Mouse (Mus musculus) kidney, embryonic 15.5 days (tissue): Measurements from ENCODE around the gene Cln6. TPM values are rescaled to one million over a fixed set of nuclear protein-coding genes. Genes with fewer than 3 reads are reported as not detected.
A peak's percentile ranks its signal among the peaks of the same experiment; 100 is the strongest.
"Not testable (repeated sequence)": the region's sequence is repeated elsewhere in the genome, so short reads cannot be mapped to it uniquely, and the experiment has no call there.

Experiments
- ATAC-seq: fragments of 200-750 bp; cut with Nextera tagmentation; replicated peaks from 2 replicates; pipeline ENCODE4 v1.8.0; 2017; ENCODE audit warnings: moderate TSS enrichment; ENCODE audit not compliant: low FRiP score
- H3K27ac ChIP-seq: fragments of 300-500 bp; sonication (generic); 2 replicates; pipeline ENCODE4 v1.5.1; 2015; ENCODE audit warnings: mild to moderate bottlenecking, inconsistent platforms
- H3K27me3 ChIP-seq: fragments of 300-500 bp; sonication (generic); 2 replicates; pipeline ENCODE4 v1.6.1; 2015; ENCODE audit warnings: inconsistent platforms
- H3K36me3 ChIP-seq: fragments of 300-500 bp; sonication (generic); 2 replicates; pipeline ENCODE4 v1.6.1; 2015; ENCODE audit warnings: inconsistent platforms
- H3K4me1 ChIP-seq: fragments of 300-500 bp; sonication (generic); 2 replicates; pipeline ENCODE4 v1.6.1; 2015; ENCODE audit warnings: inconsistent platforms
- H3K4me2 ChIP-seq: fragments of 300-500 bp; sonication (generic); 2 replicates; pipeline ENCODE4 v1.6.1; 2015; ENCODE audit warnings: moderate library complexity, mild to moderate bottlenecking, inconsistent platforms
- H3K4me3 ChIP-seq: fragments of 300-500 bp; sonication (generic); replicated peaks from 2 replicates; pipeline ENCODE4 v1.5.1; 2015; ENCODE audit warnings: mild to moderate bottlenecking, inconsistent platforms
- H3K9ac ChIP-seq: fragments of 300-500 bp; sonication (generic); 2 replicates; pipeline ENCODE4 v1.6.1; 2015; ENCODE audit warnings: mild to moderate bottlenecking, inconsistent platforms
- H3K9me3 ChIP-seq: fragments of 300-500 bp; sonication (generic); replicated peaks from 2 replicates; pipeline ENCODE4 v1.6.1; 2016; ENCODE audit warnings: inconsistent platforms
- WGBS: fragments of 180-500 bp; shearing (Covaris S2); methylation state at CpG from one replicate; pipeline ENCODE4 v1.1.7; 2015; ENCODE audit warnings: mixed read lengths; 5-methylcytosine and 5-hydroxymethylcytosine counted together
- polyA plus RNA-seq: library from polyadenylated mRNA; unstranded; fragments of >200 nt; fragmentation: Nextera tagmentation; extraction: Ambion mirVana; gene quantifications from 2 replicates; pipeline ENCODE4 v1.2.1, GENCODE M21; 2015

Cln6 gene
- polyA plus RNA-seq: 23.2 and 27.1 TPM in 2 replicates

GRCm38 (mm10) chr9:62838506-62839171 lies at the start of gene Cln6:
Gene Cln6 (plus strand): TSS chr9:62838785.
- ATAC-seq: peak; percentile 90
- peak within 1 kb of the TSS; percentile 71 for H3K4me2 ChIP-seq
- under 1% methylated on average over 45 of the region's 48 CpGs for WGBS

DNA sequence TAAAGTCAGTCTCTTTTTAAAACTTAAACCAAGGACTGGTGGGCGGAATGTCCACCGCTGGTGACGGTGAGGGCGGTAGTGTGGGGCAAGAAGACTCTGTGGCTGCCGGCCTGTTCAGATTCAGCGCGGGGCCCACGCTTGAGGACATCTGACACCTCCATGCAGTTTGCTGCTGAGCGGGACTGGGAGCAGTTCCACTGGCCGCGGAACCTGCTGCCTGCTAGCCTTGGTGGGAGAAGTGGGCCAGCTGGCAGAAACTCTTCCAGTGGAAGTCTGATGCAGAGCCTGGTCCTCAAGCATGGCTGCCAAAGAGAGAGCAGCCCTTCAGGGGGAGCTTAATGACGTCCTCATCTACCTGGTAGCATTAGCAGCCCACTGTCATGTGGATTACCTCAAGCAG lies 48.7 kb upstream of the Cln6 start:
- H3K4me1 ChIP-seq: no peaks in the 10 kb centered on the region
- no peak for ATAC-seq
- H3K27ac ChIP-seq: no peak overlapping the region
- H3K4me3 ChIP-seq: no peak overlapping the region
- no peaks in the 10 kb centered on the region for H3K27me3 ChIP-seq
- peaks cover 31% of the 10 kb centered on the region for H3K36me3 ChIP-seq
- WGBS: 87% methylated on average over 12 of the region's 12 CpGs
- H3K4me2 ChIP-seq: no peak overlapping the region
- no peaks in the 10 kb centered on the region for H3K9me3 ChIP-seq
- H3K9ac ChIP-seq: no peak overlapping the region

More at GRCm38 (mm10) chr9:62838506-62839171, at the start of gene Cln6:
- Histone ChIP-seq H3K9ac (peak within 1 kb of the TSS; percentile 72), H3K36me3 (peaks cover 5% of the 10 kb centered on the region; the same call in 1 of the 2 replicates), H3K4me3 (peak within 1 kb of the TSS; percentile 57), H3K9me3 (no peaks in the 10 kb centered on the region), H3K27me3 (no peaks in the 10 kb centered on the region), H3K4me1 (peaks cover 34% of the 10 kb centered on the region), H3K27ac (peak within 1 kb of the TSS; percentile 88)

DNA sequence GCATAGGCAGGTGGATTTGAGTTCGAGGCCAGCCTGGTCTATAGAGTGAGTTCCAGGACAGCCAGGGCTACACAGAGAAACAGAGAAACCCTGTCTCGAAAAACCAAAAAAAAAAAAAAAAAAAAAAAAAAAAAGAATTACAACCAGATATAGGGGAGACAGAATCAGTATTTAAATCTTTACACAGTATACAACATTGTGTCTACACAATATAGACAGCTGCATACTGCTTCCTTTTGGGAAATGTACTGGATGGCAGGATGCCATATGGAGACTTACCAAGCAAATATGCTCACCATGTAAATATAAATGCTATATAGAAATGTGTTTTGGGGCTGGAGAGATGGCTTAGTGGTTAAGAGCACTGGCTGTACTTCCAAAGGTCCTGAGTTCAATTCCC lies 39.4 kb upstream of the Cln6 start:
- H3K4me3 ChIP-seq, H3K27ac ChIP-seq, H3K9me3 ChIP-seq, H3K27me3 ChIP-seq, H3K4me1 ChIP-seq, ATAC-seq, H3K4me2 ChIP-seq, H3K9ac ChIP-seq: not testable (repeated sequence)
- H3K36me3 ChIP-seq: peaks cover 53% of the 10 kb centered on the region
- WGBS: 93% methylated on average over 2 of the region's 2 CpGs

DNA sequence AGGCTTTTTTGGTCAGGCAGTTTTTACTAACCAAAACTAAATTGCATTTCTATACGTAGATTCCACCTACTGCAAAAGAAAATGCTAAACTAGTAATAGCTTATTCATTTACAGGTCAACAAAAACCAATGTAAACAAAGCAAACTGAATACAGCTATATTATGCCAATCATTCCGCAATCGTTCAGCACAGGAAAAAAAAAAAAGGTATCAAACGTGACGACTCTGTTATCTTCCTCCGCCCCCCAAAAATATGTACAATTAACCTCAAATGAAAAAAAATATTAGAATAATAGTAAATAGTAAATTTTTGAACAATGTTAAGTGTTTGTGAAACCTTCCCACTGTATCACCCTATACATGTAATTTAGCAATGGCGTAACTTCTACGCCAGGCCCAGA lies 28.5 kb upstream of the Cln6 start:
- Histone ChIP-seq H3K9me3 (no peaks in the 10 kb centered on the region), H3K27ac (no peak overlapping the region), H3K9ac (peak overlapping the region; percentile 96), H3K27me3 (no peaks in the 10 kb centered on the region), H3K4me3 (peak overlapping the region; percentile 88), H3K4me1 (peaks cover 29% of the 10 kb centered on the region), H3K36me3 (no peaks in the 10 kb centered on the region; the same call in 1 of the 2 replicates), H3K4me2 (peak overlapping the region; percentile 91)
- ATAC-seq: no peak
- WGBS: 15% methylated on average over 8 of the region's 8 CpGs

- peaks cover 29% of the 10 kb centered on the region for H3K4me1 ChIP-seq
- no peaks in the 10 kb centered on the region; the same call in 1 of the 2 replicates for H3K36me3 ChIP-seq
- peak; percentile 81 for ATAC-seq
- H3K27me3 ChIP-seq: no peaks in the 10 kb centered on the region
- H3K9me3 ChIP-seq: no peaks in the 10 kb centered on the region
- peak overlapping the region; percentile 91 for H3K4me2 ChIP-seq
- under 1% methylated on average over 58 of the region's 58 CpGs for WGBS
- H3K9ac ChIP-seq: peak overlapping the region; percentile 96
- H3K27ac ChIP-seq: peak overlapping the region; percentile 98
- peak overlapping the region; percentile 88 for H3K4me3 ChIP-seq
Observed at GRCm38 (mm10) chr9:62810543-62811515, 27.8 kb upstream of the Cln6 start.

DNA sequence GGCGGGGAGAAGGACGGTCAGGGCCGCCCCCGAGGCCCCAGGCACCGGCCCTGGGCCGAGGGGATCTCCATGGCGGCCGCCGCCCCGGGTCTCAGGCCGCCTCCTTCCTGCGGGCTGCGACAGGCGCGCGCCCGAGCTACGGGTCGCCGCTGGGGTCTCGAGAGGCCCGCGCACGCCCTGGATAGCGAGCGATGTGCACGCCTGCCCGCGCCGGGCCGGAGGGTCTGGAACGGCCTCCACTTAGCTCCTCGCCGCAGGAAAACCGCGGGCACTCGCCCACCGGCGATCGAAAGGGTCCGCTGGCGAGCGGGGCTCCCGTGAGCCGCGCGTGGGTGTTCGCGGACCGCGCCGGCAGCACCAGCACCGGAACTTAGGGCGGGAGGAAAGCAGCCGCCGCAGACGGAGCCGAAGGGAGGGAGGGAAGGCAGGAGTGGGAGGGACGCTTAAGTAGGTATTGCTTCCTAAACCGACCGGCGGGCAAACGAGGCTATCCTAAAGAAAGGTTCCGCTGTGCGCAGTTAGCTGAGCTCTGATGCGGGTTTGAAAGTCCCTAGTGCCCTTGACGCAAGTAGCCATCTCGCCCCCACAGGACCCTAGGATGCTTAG lies 27.0 kb upstream of the Cln6 start, which contains the start of gene Fem1b:
TSS of gene Fem1b (minus strand) at position 419 of the 606 bp plus-strand sequence.
- Histone ChIP-seq H3K4me1 (peaks cover 29% of the 10 kb centered on the region), H3K36me3 (no peaks in the 10 kb centered on the region; the same call in 1 of the 2 replicates), H3K27me3 (no peaks in the 10 kb centered on the region), H3K9me3 (no peaks in the 10 kb centered on the region), H3K9ac (peak within 1 kb of the TSS; percentile 96), H3K4me3 (peak within 1 kb of the TSS; percentile 88), H3K4me2 (peak within 1 kb of the TSS; percentile 91), H3K27ac (peak within 1 kb of the TSS; percentile 98)
- ATAC-seq: peak; percentile 94
- WGBS: under 1% methylated on average over 68 of the region's 68 CpGs

- peak overlapping the region; percentile 88 for H3K4me3 ChIP-seq
- no peaks in the 10 kb centered on the region for H3K9me3 ChIP-seq
- peak overlapping the region; percentile 91 for H3K4me2 ChIP-seq
- ATAC-seq: no peak
- H3K27ac ChIP-seq: peak overlapping the region; percentile 98
- 20% methylated on average over 14 of the region's 14 CpGs for WGBS
- H3K27me3 ChIP-seq: no peaks in the 10 kb centered on the region
- peak overlapping the region; percentile 96 for H3K9ac ChIP-seq
- no peaks in the 10 kb centered on the region; the same call in 1 of the 2 replicates for H3K36me3 ChIP-seq
- peaks cover 29% of the 10 kb centered on the region for H3K4me1 ChIP-seq
Observed at GRCm38 (mm10) chr9:62812216-62813049, 26.2 kb upstream of the Cln6 start.

DNA sequence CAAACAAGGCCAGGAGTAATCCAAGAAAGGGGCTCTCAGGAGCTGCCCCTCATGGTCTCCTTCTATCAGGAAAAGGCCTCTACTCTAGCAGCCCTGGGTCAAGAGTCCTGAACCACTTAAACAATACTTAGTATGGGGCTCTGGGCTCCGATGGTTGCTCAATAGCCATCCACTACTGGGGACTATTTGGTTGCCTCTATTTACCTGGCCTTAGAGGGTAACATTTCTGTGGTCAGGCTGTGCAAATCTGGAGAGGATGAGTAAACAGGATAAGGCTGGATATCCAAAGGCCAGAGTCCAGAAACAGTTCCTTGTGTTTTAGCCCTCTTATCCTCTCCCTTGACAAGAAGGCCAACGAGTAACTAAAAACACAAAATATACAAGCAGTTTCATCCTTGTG lies 23.8 kb upstream of the Cln6 start:
- no peak for ATAC-seq
- Histone ChIP-seq H3K36me3 (no peaks in the 10 kb centered on the region), H3K9ac (no peak overlapping the region), H3K4me1 (peaks cover 10% of the 10 kb centered on the region), H3K27ac (no peak overlapping the region), H3K27me3 (no peaks in the 10 kb centered on the region), H3K4me2 (no peak overlapping the region), H3K4me3 (no peak overlapping the region), H3K9me3 (no peaks in the 10 kb centered on the region)
- WGBS: 89% methylated on average over 2 of the region's 2 CpGs

- no peaks in the 10 kb centered on the region for H3K27me3 ChIP-seq
- no peaks in the 10 kb centered on the region for H3K9me3 ChIP-seq
- 83% methylated on average over 9 of the region's 9 CpGs for WGBS
- H3K4me1 ChIP-seq: peaks cover 7% of the 10 kb centered on the region
- H3K4me3 ChIP-seq: no peak overlapping the region
- H3K9ac ChIP-seq: no peak overlapping the region
- no peaks in the 10 kb centered on the region for H3K36me3 ChIP-seq
- H3K27ac ChIP-seq: no peak overlapping the region
- H3K4me2 ChIP-seq: no peak overlapping the region
- ATAC-seq: no peak
Observed at GRCm38 (mm10) chr9:62816323-62817098, 22.1 kb upstream of the Cln6 start.

- WGBS: 69% methylated on average over 12 of the region's 12 CpGs
- H3K27me3 ChIP-seq: no peaks in the 10 kb centered on the region
- no peak overlapping the region for H3K4me2 ChIP-seq
- H3K36me3 ChIP-seq: no peaks in the 10 kb centered on the region
- H3K4me1 ChIP-seq: peaks cover 6% of the 10 kb centered on the region
- no peak overlapping the region for H3K27ac ChIP-seq
- no peaks in the 10 kb centered on the region for H3K9me3 ChIP-seq
- H3K4me3 ChIP-seq: no peak overlapping the region
- no peak for ATAC-seq
- no peak overlapping the region for H3K9ac ChIP-seq
Observed at GRCm38 (mm10) chr9:62817099-62817571, 21.4 kb upstream of the Cln6 start.
